In genomic region chr11:105505038-105505437, GRCm38 (mm10) we compare ENCODE assay signal across 25 mouse cellular contexts. TPM values are rescaled to one million over a fixed set of nuclear protein-coding genes. Genes with fewer than 3 reads are reported as not detected.
DNase-seq lines count a peak whose midpoint lies in the region; ATAC-seq and TF ChIP-seq lines count a peak whose summit lies in the region.
"Had no signal": no experiment of that assay in that cellular context is flagged by ENCODE, and none has a peak within 500 bp of the region (broad histone marks: within the 10 kb centered on the region; RNA-seq: fewer than 3 reads in every experiment).

No protein-coding gene starts in this region.

- 27% methylated on average over 3 of the region's 3 CpGs for WGBS in heart, embryonic 13.5 days
- 51% methylated on average over 3 of the region's 3 CpGs for WGBS in lung, embryonic 14.5 days
- WGBS in neural tube, embryonic 14.5 days = 76% methylated on average over 3 of the region's 3 CpGs

- peak; percentile 57 for DNase-seq in heart, adult 11 months
- DNase-seq in heart, postnatal 25 days (ENCODE audit: low spot score) = no peak
- no peak for DNase-seq in heart, postnatal 14 days
- DNase-seq in lung, embryonic 14.5 days = peak; percentile 34
- DNase-seq in lung, postnatal 36 days = no peak
- no peak for DNase-seq in neural tube, embryonic 10.5 days (ENCODE audit: extremely low spot score, low spot score)
- DNase-seq: adrenal gland, postnatal 10 days; cerebellum, adult 11 months; cerebellum, adult 8-10 months; cerebellum, postnatal 14 days; embryo, embryonic 11 days; forebrain, postnatal 0 days; gastrocnemius, adult 2 months; gastrocnemius, postnatal 25 days; kidney, adult 18-20 months had no signal

- no peaks in the 10 kb centered on the region for H3K36me3 ChIP-seq in heart, embryonic 13.5 days
- H3K36me3 ChIP-seq in lung, embryonic 14.5 days (ENCODE audit: insufficient read depth) = no peaks in the 10 kb centered on the region
- no peaks in the 10 kb centered on the region for H3K36me3 ChIP-seq in neural tube, embryonic 14.5 days (ENCODE audit: control insufficient read depth, insufficient read depth, low read length)
- H3K36me3 ChIP-seq: embryonic facial prominence, embryonic 12.5 days; forebrain, embryonic 12.5 days; hindbrain, embryonic 10.5 days; intestine, embryonic 15.5 days had no signal

- H3K4me2 ChIP-seq in heart, embryonic 13.5 days = no peak overlapping the region
- H3K4me2 ChIP-seq in lung, embryonic 14.5 days = no peak overlapping the region
- no peak overlapping the region for H3K4me2 ChIP-seq in neural tube, embryonic 14.5 days (ENCODE audit: low read depth, low read length)
- H3K4me2 ChIP-seq: embryonic facial prominence, embryonic 12.5 days; forebrain, embryonic 12.5 days; hindbrain, embryonic 14.5 days; intestine, embryonic 15.5 days had no signal

- no peak overlapping the region for H3K9ac ChIP-seq in heart, embryonic 13.5 days
- no peak overlapping the region for H3K9ac ChIP-seq in lung, embryonic 14.5 days
- H3K9ac ChIP-seq in neural tube, embryonic 14.5 days (replicated peaks; ENCODE audit: low read depth, low read length) = no peak overlapping the region
- H3K9ac ChIP-seq: embryonic facial prominence, embryonic 12.5 days; forebrain, embryonic 12.5 days; forebrain, postnatal 0 days; hindbrain, embryonic 14.5 days; intestine, embryonic 15.5 days had no signal

- no peak overlapping the region for H3K4me3 ChIP-seq in heart, embryonic 13.5 days
- H3K4me3 ChIP-seq in lung, embryonic 14.5 days (ENCODE audit: low read depth, low read length) = no peak overlapping the region
- H3K4me3 ChIP-seq in neural tube, embryonic 14.5 days (ENCODE audit: low read depth, low read length) = no peak overlapping the region
- H3K4me3 ChIP-seq: embryonic facial prominence, embryonic 12.5 days; forebrain, embryonic 12.5 days; gastrocnemius, adult 2 months; hindbrain, embryonic 10.5 days; intestine, embryonic 15.5 days had no signal

- no peaks in the 10 kb centered on the region for H3K27me3 ChIP-seq in heart, embryonic 13.5 days (replicated peaks)
- H3K27me3 ChIP-seq in lung, embryonic 14.5 days (ENCODE audit: insufficient read depth, low read length) = no peaks in the 10 kb centered on the region
- H3K27me3 ChIP-seq in neural tube, embryonic 14.5 days (ENCODE audit: control insufficient read depth, insufficient read depth, low read length) = no peaks in the 10 kb centered on the region
- H3K27me3 ChIP-seq: embryonic facial prominence, embryonic 12.5 days; forebrain, embryonic 12.5 days; intestine, embryonic 15.5 days had no signal

- intact Hi-C loops in heart, postnatal 25 days (cut with DNase I) = loop anchor here (5.0 kb wide), 1 partner anchor 143 kb away; no protein-coding TSS in a partner anchor
- intact Hi-C loops in heart, postnatal 14 days (cut with DNase I) = no loop called here

- no peaks in the 10 kb centered on the region for H3K9me3 ChIP-seq in heart, embryonic 13.5 days
- no peaks in the 10 kb centered on the region for H3K9me3 ChIP-seq in lung, embryonic 14.5 days (ENCODE audit: low read depth, low read length)
- no peaks in the 10 kb centered on the region for H3K9me3 ChIP-seq in neural tube, embryonic 14.5 days (ENCODE audit: control insufficient read depth, low read length)
- H3K9me3 ChIP-seq: embryonic facial prominence, embryonic 12.5 days; forebrain, embryonic 12.5 days; hindbrain, embryonic 10.5 days; intestine, embryonic 15.5 days had no signal

- no peak for TF ChIP-seq CTCF in lung, embryonic 14.5 days (IDR thresholded peaks at IDR 0.05; ENCODE audit: low read depth)

- H3K27ac ChIP-seq in heart, embryonic 13.5 days (replicated peaks) = peak overlapping the region; percentile 72
- peak overlapping the region; percentile 33; the same call in 1 of the 2 replicates for H3K27ac ChIP-seq in lung, embryonic 14.5 days (ENCODE audit: low read depth)
- 0 out of 2 replicates have a peak overlapping the region, but pooled peaks have one; percentile 10 for H3K27ac ChIP-seq in neural tube, embryonic 14.5 days (ENCODE audit: low read depth, low read length)
- H3K27ac ChIP-seq: embryonic facial prominence, embryonic 12.5 days; forebrain, embryonic 12.5 days; gastrocnemius, adult 2 months; hindbrain, embryonic 14.5 days; intestine, embryonic 15.5 days had no signal

- ATAC-seq in heart, embryonic 13.5 days (ENCODE audit: extremely low read depth, insufficient number of reproducible peaks, low FRiP score, low TSS enrichment) = no peak
- ATAC-seq in lung, embryonic 14.5 days (ENCODE audit: insufficient read depth) = no peak
- no peak for ATAC-seq in neural tube, embryonic 14.5 days (ENCODE audit: low read depth)
- ATAC-seq: forebrain, postnatal 0 days; intestine, embryonic 15.5 days had no signal

- peaks cover 52% of the 10 kb centered on the region for H3K4me1 ChIP-seq in heart, embryonic 13.5 days
- H3K4me1 ChIP-seq in lung, embryonic 14.5 days (ENCODE audit: insufficient read depth) = peaks cover 17% of the 10 kb centered on the region
- peaks cover 26% of the 10 kb centered on the region for H3K4me1 ChIP-seq in neural tube, embryonic 14.5 days (ENCODE audit: control insufficient read depth, insufficient read depth, low read length)

RNA-seq across cellular contexts. Expression of gene March10, which starts 48.5 kb away (rescaled TPM):
- total RNA-seq in heart, postnatal 25 days (2021) = not detected
- 0.36 TPM in 1 of 2 replicates, not detected in the other for polyA plus RNA-seq in heart, embryonic 13.5 days (2015; fragmentation: Nextera tagmentation; extraction: Ambion mirVana)
- total RNA-seq in heart, postnatal 14 days (2021) = not detected
- 0.43 TPM in 1 of 2 replicates, not detected in the other for polyA plus RNA-seq in lung, embryonic 14.5 days (2014; fragmentation: Nextera tagmentation; extraction: Ambion mirVana)
- 0.29 and 0.70 TPM in 2 replicates for polyA plus RNA-seq in neural tube, embryonic 14.5 days (2014; fragmentation: Nextera tagmentation; extraction: Ambion mirVana)
- total RNA-seq: adrenal gland, postnatal 10 days; common myeloid progenitor, adult 5-6 weeks; gastrocnemius, adult 2 months; gastrocnemius, postnatal 25 days; granulocyte monocyte progenitor cell, adult 5-6 weeks; MEL had no signal
- polyA plus RNA-seq: forebrain, embryonic 12.5 days; intestine, embryonic 15.5 days had no signal

Comparison
In these comparisons a context has a peak if more than half of its experiments do, and no peak if none do; other contexts are left out.
1. DNase-seq: peak in heart, adult 11 months (single experiment) and lung, embryonic 14.5 days (single experiment); none in heart, postnatal 25 days (single experiment), heart, postnatal 14 days (0 of 2), lung, postnatal 36 days (single experiment) and neural tube, embryonic 10.5 days (single experiment).
2. H3K27ac ChIP-seq: peak in every context shown above with its lines; median percentile 72 in heart, embryonic 13.5 days; 33 in lung, embryonic 14.5 days; 10 in neural tube, embryonic 14.5 days.